ENCODE assay signal across 8 mouse cellular contexts in the genomic region with DNA sequence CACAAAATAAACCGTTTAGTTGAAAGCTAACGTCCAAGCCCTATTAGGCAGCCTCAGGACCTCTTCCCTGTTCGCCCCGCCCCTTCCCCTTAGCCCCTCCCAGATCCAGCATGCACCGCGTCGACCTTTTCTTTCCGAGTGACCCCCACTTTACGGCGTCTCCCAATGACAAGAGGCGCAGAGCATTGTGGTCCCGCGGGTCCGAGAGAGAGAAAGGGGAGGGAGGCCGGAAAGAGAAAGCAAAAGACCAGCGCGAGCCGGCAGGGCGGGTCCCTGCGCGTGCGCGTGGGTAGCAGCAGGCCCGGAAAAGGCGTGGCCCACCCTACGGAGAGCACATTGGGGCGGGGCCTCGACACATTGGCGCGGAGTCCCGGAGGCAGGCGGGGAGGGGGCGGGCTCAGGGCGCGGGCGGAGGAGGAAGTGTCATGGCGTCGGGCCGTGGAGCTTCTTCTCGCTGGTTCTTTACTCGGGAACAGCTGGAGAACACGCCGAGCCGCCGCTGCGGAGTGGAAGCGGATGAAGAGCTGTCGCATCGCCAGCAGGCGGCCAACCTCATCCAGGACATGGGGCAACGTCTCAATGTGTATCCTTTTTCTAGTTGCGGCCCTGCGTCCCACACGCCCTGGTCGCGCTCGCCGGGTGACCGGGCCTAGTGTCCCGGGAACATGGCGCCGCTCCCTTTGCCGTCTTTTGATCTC. TPM values are rescaled to one million over a fixed set of nuclear protein-coding genes. Genes with fewer than 3 reads are reported as not detected.
A peak's percentile ranks its signal among the peaks of the same experiment; 100 is the strongest.
DNase-seq lines count a peak whose midpoint lies in the region; ATAC-seq and TF ChIP-seq lines count a peak whose summit lies in the region.

Ccnt2 (plus strand) TSS at position 362 of the 698 bp plus-strand sequence.

- peaks cover 24% of the 10 kb centered on the region for H3K36me3 ChIP-seq in C2C12 (ENCODE audit: control insufficient read depth, insufficient read depth)
- H3K36me3 ChIP-seq in erythroblast, embryonic 14.5 days (ENCODE audit: control insufficient read depth) = peaks cover 44% of the 10 kb centered on the region
- H3K36me3 ChIP-seq in heart, embryonic 11.5 days (ENCODE audit: control insufficient read depth, insufficient read depth, low read length) = no peaks in the 10 kb centered on the region
- 0 out of 2 replicates have a peak, but pooled peaks cover 2% of the 10 kb centered on the region for H3K36me3 ChIP-seq in kidney, embryonic 16.5 days (ENCODE audit: insufficient read depth, low read length)
- peaks cover 2% of the 10 kb centered on the region; the same call in 1 of the 2 replicates for H3K36me3 ChIP-seq in liver, adult 2 months (ENCODE audit: control insufficient read depth, insufficient read depth, low read length)
- no peaks in the 10 kb centered on the region for H3K36me3 ChIP-seq in myocyte (ENCODE audit: control insufficient read depth, insufficient read depth)
- H3K36me3 ChIP-seq in splenic B cell, adult 2 months (ENCODE audit: control insufficient read depth, insufficient read depth, low read length, poor library complexity, severe bottlenecking) = peaks cover 2% of the 10 kb centered on the region; the same call in 1 of the 2 replicates

- WGBS in heart, embryonic 11.5 days (ENCODE audit: insufficient replicate concordance) = under 1% methylated on average over 63 of the region's 63 CpGs
- WGBS in kidney, embryonic 16.5 days = under 1% methylated on average over 61 of the region's 63 CpGs
- under 1% methylated on average over 63 of the region's 63 CpGs for WGBS in liver, adult 2 months

- TF ChIP-seq POLR2A in brain, embryonic 14.5 days (IDR thresholded peaks at IDR 0.05; ENCODE audit: borderline replicate concordance, extremely low read depth, insufficient read depth, insufficient read length, poor library complexity, severe bottlenecking) = peak; percentile 87; the same call in 1 of the 2 replicates
- TF ChIP-seq POLR2A in liver, adult 2 months (IDR thresholded peaks at IDR 0.05; ENCODE audit: extremely low read depth, insufficient read depth, low read length) = 0 out of 2 replicates have a peak, but pooled peaks have one; percentile 70
- peak; percentile 88 for TF ChIP-seq POLR2A in myocyte (IDR thresholded peaks at IDR 0.05; ENCODE audit: insufficient read length, low read depth)

- H3K27me3 ChIP-seq in C2C12 (ENCODE audit: control insufficient read depth, insufficient read depth, insufficient read length) (no peaks in the 10 kb centered on the region), myocyte (ENCODE audit: control insufficient read depth, insufficient read depth, insufficient read length) (no peaks in the 10 kb centered on the region)
- no peaks in the 10 kb centered on the region for H3K27me3 ChIP-seq in erythroblast, embryonic 14.5 days (ENCODE audit: control insufficient read depth)
- H3K27me3 ChIP-seq in heart, embryonic 11.5 days (ENCODE audit: control insufficient read depth, insufficient read depth, low read length) = no peaks in the 10 kb centered on the region
- no peaks in the 10 kb centered on the region for H3K27me3 ChIP-seq in kidney, embryonic 16.5 days (ENCODE audit: insufficient read depth, low read length)
- H3K27me3 ChIP-seq in liver, adult 2 months (ENCODE audit: control insufficient read depth, insufficient read depth, low read length) = no peaks in the 10 kb centered on the region
- H3K27me3 ChIP-seq in splenic B cell, adult 2 months (ENCODE audit: control insufficient read depth, insufficient read depth, low read length, poor library complexity, severe bottlenecking) = no peaks in the 10 kb centered on the region

- H3K27ac ChIP-seq in heart, embryonic 11.5 days (ENCODE audit: low read depth, low read length) = peak within 1 kb of the TSS; percentile 96
- peak within 1 kb of the TSS; percentile 96 for H3K27ac ChIP-seq in kidney, embryonic 16.5 days (ENCODE audit: low read length)
- H3K27ac ChIP-seq in liver, adult 2 months (replicated peaks; ENCODE audit: insufficient read depth, low read depth, low read length) = peak within 1 kb of the TSS; percentile 81

- peak within 1 kb of the TSS; percentile 92 for H3K9ac ChIP-seq in heart, embryonic 11.5 days (ENCODE audit: low read depth, low read length)
- peak within 1 kb of the TSS; percentile 96 for H3K9ac ChIP-seq in kidney, embryonic 16.5 days (replicated peaks; ENCODE audit: low read length)
- peak within 1 kb of the TSS; percentile 90 for H3K9ac ChIP-seq in liver, adult 2 months (ENCODE audit: low read depth, low read length)

- peak; percentile 100 for DNase-seq in brain, embryonic 14.5 days (ENCODE audit: low read depth)
- peak; percentile 94 for DNase-seq in liver, adult 2 months (ENCODE audit: extremely low read depth, low read depth, low spot score)
- peak; percentile 100 for DNase-seq in splenic B cell, adult 2 months (ENCODE audit: low read depth, low spot score)

- H3K79me3 ChIP-seq in C2C12 (ENCODE audit: low read depth) = peaks cover 48% of the 10 kb centered on the region

- TF ChIP-seq CTCF in C2C12 (IDR thresholded peaks at IDR 0.05; ENCODE audit: control insufficient read depth, insufficient read depth, insufficient read length) = no peak
- no peak for TF ChIP-seq CTCF in brain, embryonic 14.5 days (IDR thresholded peaks at IDR 0.05; ENCODE audit: borderline replicate concordance, extremely low read depth, insufficient read depth, insufficient read length)
- TF ChIP-seq CTCF in liver, adult 2 months (IDR thresholded peaks at IDR 0.05; ENCODE audit: low read depth, low read length) = no peak

- peaks cover 46% of the 10 kb centered on the region for H3K4me1 ChIP-seq in erythroblast, embryonic 14.5 days (ENCODE audit: control insufficient read depth)
- peaks cover 15% of the 10 kb centered on the region; the same call in 1 of the 2 replicates for H3K4me1 ChIP-seq in heart, embryonic 11.5 days (ENCODE audit: control insufficient read depth, insufficient read depth, low read length)
- peaks cover 14% of the 10 kb centered on the region for H3K4me1 ChIP-seq in kidney, embryonic 16.5 days (ENCODE audit: insufficient read depth, low read length)
- peaks cover 7% of the 10 kb centered on the region; the same call in 1 of the 2 replicates for H3K4me1 ChIP-seq in liver, adult 2 months (ENCODE audit: control insufficient read depth, insufficient read depth, low read length)

- H3K79me2 ChIP-seq in C2C12 (ENCODE audit: control insufficient read depth, insufficient read depth) = peaks cover 66% of the 10 kb centered on the region
- peaks cover 9% of the 10 kb centered on the region; the same call in 1 of the 2 replicates for H3K79me2 ChIP-seq in liver, adult 2 months (ENCODE audit: control insufficient read depth, insufficient read depth, low read length)
- H3K79me2 ChIP-seq in myocyte (ENCODE audit: control insufficient read depth, insufficient read depth) = peaks cover 59% of the 10 kb centered on the region

- peak within 1 kb of the TSS; percentile 93 for H3K4me3 ChIP-seq in C2C12 (ENCODE audit: insufficient read depth, poor library complexity, severe bottlenecking)
- peak within 1 kb of the TSS; percentile 87 for H3K4me3 ChIP-seq in erythroblast, embryonic 14.5 days (replicated peaks)
- peak within 1 kb of the TSS; percentile 64 for H3K4me3 ChIP-seq in heart, embryonic 11.5 days (ENCODE audit: low read depth, low read length)
- peak within 1 kb of the TSS; percentile 94 for H3K4me3 ChIP-seq in kidney, embryonic 16.5 days (ENCODE audit: low read length)
- peak within 1 kb of the TSS; percentile 85 for H3K4me3 ChIP-seq in liver, adult 2 months (ENCODE audit: insufficient read depth, low read depth, low read length)
- H3K4me3 ChIP-seq in myocyte = peak within 1 kb of the TSS; percentile 95

- H3ac ChIP-seq in C2C12 (ENCODE audit: control insufficient read depth, insufficient read length, low read depth) (peak within 1 kb of the TSS; percentile 95), myocyte (ENCODE audit: control insufficient read depth, insufficient read length) (peak within 1 kb of the TSS; percentile 89)

- peak within 1 kb of the TSS; percentile 87 for H3K4me2 ChIP-seq in heart, embryonic 11.5 days
- peak within 1 kb of the TSS; percentile 85 for H3K4me2 ChIP-seq in kidney, embryonic 16.5 days (replicated peaks; ENCODE audit: low read depth, low read length)
- H3K4me2 ChIP-seq in myocyte (ENCODE audit: low read depth) = peak within 1 kb of the TSS; percentile 90

- peak; percentile 99 for ATAC-seq in heart, embryonic 11.5 days (replicated peaks; ENCODE audit: insufficient number of reproducible peaks, low FRiP score, low TSS enrichment)
- ATAC-seq in kidney, embryonic 16.5 days (ENCODE audit: low FRiP score, low TSS enrichment) = peak; percentile 98

- H3K9me3 ChIP-seq in erythroblast, embryonic 14.5 days (ENCODE audit: control insufficient read depth, low read length) = no peaks in the 10 kb centered on the region
- H3K9me3 ChIP-seq in heart, embryonic 11.5 days (replicated peaks; ENCODE audit: control insufficient read depth, low read length) = no peaks in the 10 kb centered on the region
- no peaks in the 10 kb centered on the region for H3K9me3 ChIP-seq in kidney, embryonic 16.5 days (ENCODE audit: low read length)

TF ChIP-seq in C2C12, 6 proteins besides CTCF, POLR2A, EP300 and RAD21:
- TF ChIP-seq MYOD1 (IDR thresholded peaks at IDR 0.05; ENCODE audit: control insufficient read depth, insufficient read length, low read depth) (no peak), USF1 (IDR thresholded peaks at IDR 0.05; ENCODE audit: low read depth) (no peak), MYOG (IDR thresholded peaks at IDR 0.05; ENCODE audit: control insufficient read depth, extremely low read depth, insufficient read length) (no peak), MAX (IDR thresholded peaks at IDR 0.05) (peak; percentile 51)
TF ChIP-seq in C2C12: peak in this region for 1.

TF ChIP-seq in myocyte, 11 proteins besides CTCF, POLR2A, EP300 and RAD21:
- peak in 1 of 3 experiments; percentile 37 for TF ChIP-seq MYOD1 (IDR thresholded peaks at IDR 0.05; ENCODE audit: control insufficient read depth in 1 of 3, insufficient read length in 2 of 3, low read depth in 2 of 3)
- TF ChIP-seq E2F4 (IDR thresholded peaks at IDR 0.05; ENCODE audit: insufficient read depth) = no peak
- TF ChIP-seq POLR2AphosphoS2 (IDR thresholded peaks at IDR 0.05; ENCODE audit: insufficient read length, low read depth) = peak; percentile 90
- peak in 1 of 3 experiments; percentile 17 for TF ChIP-seq MYOG (IDR thresholded peaks at IDR 0.05; ENCODE audit: control insufficient read depth in 1 of 3, insufficient read depth in 1 of 3, insufficient read length in 2 of 3, low read depth in 2 of 3)

RNA-seq across cellular contexts. Expression of gene Ccnt2, which starts in this region (rescaled TPM):
- polyA plus RNA-seq in C2C12 (2012; fragmentation: generic; extraction: Trizol) (6.0 TPM), myocyte (2012; fragmentation: generic; extraction: Trizol) (9.0 TPM)
- 65.7 and 68.7 TPM in 2 replicates for polyA plus RNA-seq in brain, embryonic 14.5 days (2012; rRNA removed)
- 1.2 TPM in 2 replicates for polyA plus RNA-seq in erythroblast, embryonic 14.5 days (2012)
- 66.7 and 73.2 TPM in 2 replicates for polyA plus RNA-seq in heart, embryonic 11.5 days (2014; fragmentation: Nextera tagmentation; extraction: Ambion mirVana)
- polyA plus RNA-seq in kidney, embryonic 16.5 days (2015; fragmentation: Nextera tagmentation; extraction: Ambion mirVana) = 76.9 and 88.9 TPM in 2 replicates
- 28.8 and 29.9 TPM in 2 replicates for total RNA-seq in liver, adult 2 months (2014; rRNA removed)
- 5.3 and 9.4 TPM in 2 replicates for polyA plus RNA-seq in liver, adult 2 months (2012; rRNA removed)

Comparison
In these comparisons a context has a peak if more than half of its experiments do, and no peak if none do; other contexts are left out.
1. Peak in every context shown above with its lines: DNase-seq, ATAC-seq, H3K4me3 ChIP-seq and H3K27ac ChIP-seq.